Mouse (Mus musculus) olfactory bulb, adult 2 months (tissue): ENCODE measurements around the gene Copz1.

Experiments
- CTCF ChIP-seq: fragments of 200-500 bp; IDR thresholded peaks from 2 replicates; pipeline ENCODE4 v1.5.1; 2012; ENCODE audit warnings: low read depth, mild to moderate bottlenecking, low read length, moderate library complexity; ENCODE audit not compliant: insufficient read depth
- POLR2A ChIP-seq: fragments of 200-500 bp; IDR thresholded peaks from 2 replicates; pipeline ENCODE4 v1.6.1; 2012; ENCODE audit warnings: mild to moderate bottlenecking, low read depth, low read length, moderate library complexity; ENCODE audit not compliant: insufficient read depth

DNA sequence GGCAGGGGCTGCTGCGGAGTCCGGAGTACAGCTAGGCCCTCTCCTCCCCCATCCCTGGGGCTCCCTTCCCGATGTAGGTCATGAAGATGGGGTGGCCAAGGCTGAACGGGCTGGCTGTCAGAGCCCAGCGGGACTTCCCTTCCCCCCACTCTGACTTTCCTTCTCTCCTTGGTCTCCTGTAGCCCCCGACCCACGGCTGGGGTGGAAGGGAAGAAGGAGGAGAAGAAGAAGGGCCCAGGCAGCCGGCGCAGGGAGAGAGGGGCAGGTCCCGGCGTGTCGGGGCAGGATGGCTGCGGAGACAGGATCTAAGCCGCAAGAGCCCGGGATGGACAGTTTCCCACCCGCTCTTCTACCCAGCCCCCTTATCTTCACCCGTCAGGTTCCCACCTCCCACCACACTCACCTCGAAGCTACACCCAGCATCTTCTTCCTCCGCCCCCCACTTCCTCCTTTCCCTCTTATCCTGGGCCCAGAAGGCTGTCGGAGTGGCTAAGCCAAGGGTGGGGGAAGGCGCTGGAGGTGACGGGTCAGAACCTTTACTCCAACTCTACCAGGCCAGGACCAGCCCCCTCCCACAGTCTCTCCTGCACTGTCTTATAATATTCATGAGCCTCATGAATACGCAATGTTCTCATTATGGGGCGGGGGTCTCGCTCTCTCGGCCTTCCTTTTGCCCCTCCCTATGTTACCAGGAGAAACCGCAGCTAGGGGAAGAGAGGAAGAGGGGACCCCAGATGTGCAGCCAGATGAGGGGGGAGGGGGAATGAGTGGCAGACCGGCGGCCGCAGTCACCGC lies 66.8 kb downstream of the Copz1 start:
- TF ChIP-seq CTCF (no peak), POLR2A (no peak)
